Mouse (Mus musculus): ENCODE measurements around the gene N4bp3. TPM values are rescaled to one million over a fixed set of nuclear protein-coding genes. Genes with fewer than 3 reads are reported as not detected.
"Not testable (repeated sequence)": the region's sequence is repeated elsewhere in the genome, so short reads cannot be mapped to it uniquely, and the experiment has no call there.

N4bp3 gene
- polyA plus RNA-seq, 1 experiment, result 19.9 TPM

DNA sequence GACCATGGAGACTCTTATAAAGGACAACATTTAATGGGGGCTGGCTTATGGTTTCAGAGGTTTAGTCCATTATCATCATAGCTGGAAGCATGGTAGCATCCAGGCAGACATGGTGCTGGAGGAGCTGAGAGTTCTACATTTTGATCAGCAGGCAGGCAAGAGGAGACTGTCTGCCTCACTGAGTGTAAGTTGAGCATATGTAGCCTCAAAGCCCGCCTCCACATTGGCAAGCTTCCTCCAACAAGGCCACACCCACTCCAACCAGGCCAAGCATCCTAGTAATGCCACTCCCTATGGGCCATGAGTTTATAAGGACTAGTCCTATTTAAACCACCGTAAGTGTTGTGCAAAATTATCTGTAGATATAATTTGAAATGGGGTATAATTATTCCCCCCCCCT is 20.7 kb upstream of the N4bp3 start:
- Histone ChIP-seq H3K27me3 (ENCODE audit: control insufficient read depth, insufficient read depth, low read length, poor library complexity, severe bottlenecking) (no peaks in the 10 kb centered on the region), H3K4me3 (ENCODE audit: low read depth, low read length) (no peak overlapping the region), H3K27ac (ENCODE audit: insufficient read depth, low read length) (no peak overlapping the region), H3K9me3 (replicated peaks; ENCODE audit: control insufficient read depth, insufficient read depth, low read length, poor library complexity, severe bottlenecking) (peaks cover 2% of the 10 kb centered on the region; the same call in 1 of the 2 replicates), H3K9ac (ENCODE audit: low read depth, poor library complexity, severe bottlenecking) (no peak overlapping the region), H3K36me3 (ENCODE audit: control insufficient read depth, insufficient read depth, low read length, poor library complexity, severe bottlenecking) (no peaks in the 10 kb centered on the region), H3K4me1 (ENCODE audit: control insufficient read depth, insufficient read depth, low read length) (no peaks in the 10 kb centered on the region)
- TF ChIP-seq POLR2A (IDR thresholded peaks at IDR 0.05; ENCODE audit: insufficient read depth, low read length) (no peak), EP300 (IDR thresholded peaks at IDR 0.05; ENCODE audit: insufficient read depth, low read depth, low read length) (no peak), CTCF (IDR thresholded peaks at IDR 0.05; ENCODE audit: low read depth, low read length) (no peak)

- TF ChIP-seq POLR2A (IDR thresholded peaks at IDR 0.05; ENCODE audit: insufficient read depth, low read length) (no peak), EP300 (IDR thresholded peaks at IDR 0.05; ENCODE audit: insufficient read depth, low read depth, low read length) (no peak), CTCF (IDR thresholded peaks at IDR 0.05; ENCODE audit: low read depth, low read length) (no peak)
- H3K27me3 ChIP-seq (ENCODE audit: control insufficient read depth, insufficient read depth, low read length, poor library complexity, severe bottlenecking), result no peaks in the 10 kb centered on the region
- H3K4me1 ChIP-seq (ENCODE audit: control insufficient read depth, insufficient read depth, low read length), result no peaks in the 10 kb centered on the region
- H3K9ac ChIP-seq (ENCODE audit: low read depth, poor library complexity, severe bottlenecking), result no peak overlapping the region
- no peak overlapping the region for H3K27ac ChIP-seq (ENCODE audit: insufficient read depth, low read length)
- H3K4me3 ChIP-seq (ENCODE audit: low read depth, low read length), result no peak overlapping the region
- no peaks in the 10 kb centered on the region for H3K36me3 ChIP-seq (ENCODE audit: control insufficient read depth, insufficient read depth, low read length, poor library complexity, severe bottlenecking)
- peaks cover 2% of the 10 kb centered on the region; the same call in 1 of the 2 replicates for H3K9me3 ChIP-seq (replicated peaks; ENCODE audit: control insufficient read depth, insufficient read depth, low read length, poor library complexity, severe bottlenecking)
These were observed 20.2 kb upstream of the N4bp3 start for GRCm38 (mm10) chr11:51670846-51671245.

- H3K4me1 ChIP-seq (ENCODE audit: control insufficient read depth, insufficient read depth, low read length); H3K36me3 ChIP-seq (ENCODE audit: control insufficient read depth, insufficient read depth, low read length, poor library complexity, severe bottlenecking); H3K27ac ChIP-seq (ENCODE audit: insufficient read depth, low read length); H3K27me3 ChIP-seq (ENCODE audit: control insufficient read depth, insufficient read depth, low read length, poor library complexity, severe bottlenecking); H3K4me3 ChIP-seq (ENCODE audit: low read depth, low read length); H3K9me3 ChIP-seq (replicated peaks; ENCODE audit: control insufficient read depth, insufficient read depth, low read length, poor library complexity, severe bottlenecking); H3K9ac ChIP-seq (ENCODE audit: low read depth, poor library complexity, severe bottlenecking): not testable (repeated sequence)
These were observed 14.1 kb upstream of the N4bp3 start for GRCm38 (mm10) chr11:51664747-51665146.

DNA sequence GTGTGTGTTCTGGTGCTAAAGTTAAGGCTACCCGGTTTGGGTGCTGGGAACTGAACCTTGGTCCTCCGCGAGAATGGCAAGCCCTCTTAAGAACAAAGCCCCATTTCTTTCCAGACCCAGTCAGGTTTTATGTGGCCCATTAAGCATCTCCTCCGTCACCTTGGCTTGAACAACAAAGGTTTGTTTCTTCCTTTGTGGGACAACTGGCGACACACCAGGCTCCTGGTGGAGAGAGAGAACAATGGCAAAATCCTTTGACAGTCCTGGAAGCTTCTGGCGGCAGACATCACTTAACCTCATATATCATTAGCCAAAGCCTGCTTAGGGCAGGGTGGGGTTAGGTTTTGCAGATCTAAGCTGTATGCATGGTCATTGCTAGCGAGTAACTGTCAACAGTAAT is 12.0 kb upstream of the N4bp3 start:
- no peaks in the 10 kb centered on the region for H3K4me1 ChIP-seq (ENCODE audit: control insufficient read depth, insufficient read depth, low read length)
- TF ChIP-seq CTCF (IDR thresholded peaks at IDR 0.05; ENCODE audit: low read depth, low read length) (no peak), POLR2A (IDR thresholded peaks at IDR 0.05; ENCODE audit: insufficient read depth, low read length) (no peak), EP300 (IDR thresholded peaks at IDR 0.05; ENCODE audit: insufficient read depth, low read depth, low read length) (no peak)
- no peak overlapping the region for H3K9ac ChIP-seq (ENCODE audit: low read depth, poor library complexity, severe bottlenecking)
- no peak overlapping the region for H3K27ac ChIP-seq (ENCODE audit: insufficient read depth, low read length)
- no peaks in the 10 kb centered on the region for H3K27me3 ChIP-seq (ENCODE audit: control insufficient read depth, insufficient read depth, low read length, poor library complexity, severe bottlenecking)
- H3K36me3 ChIP-seq (ENCODE audit: control insufficient read depth, insufficient read depth, low read length, poor library complexity, severe bottlenecking), result no peaks in the 10 kb centered on the region
- H3K9me3 ChIP-seq (replicated peaks; ENCODE audit: control insufficient read depth, insufficient read depth, low read length, poor library complexity, severe bottlenecking), result 0 out of 2 replicates have a peak, but pooled peaks cover 2% of the 10 kb centered on the region
- H3K4me3 ChIP-seq (ENCODE audit: low read depth, low read length), result no peak overlapping the region

DNA sequence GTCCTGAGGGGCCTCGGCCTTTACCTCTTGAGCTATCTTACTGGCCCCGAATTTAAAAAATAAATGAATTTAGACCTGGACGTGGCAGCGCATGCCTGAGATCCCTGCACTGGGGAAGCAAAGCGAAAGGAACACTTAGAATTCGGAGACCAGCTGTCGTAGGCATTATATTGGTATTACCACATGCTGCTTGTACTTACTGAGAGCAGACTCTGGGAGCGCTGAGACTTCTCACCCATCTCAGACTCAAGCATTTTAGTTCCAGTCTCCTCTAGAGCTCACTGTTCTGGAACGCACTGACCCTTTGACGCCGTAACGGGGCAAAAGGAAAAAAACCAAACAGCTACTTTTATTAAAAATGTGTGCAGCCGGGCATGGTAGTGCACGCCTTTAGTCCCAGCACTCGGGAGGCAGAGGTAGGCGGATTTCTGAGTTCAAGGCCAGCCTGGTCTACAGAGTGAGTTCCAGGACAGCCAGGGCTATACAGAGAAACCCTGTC is 11.3 kb upstream of the N4bp3 start:
- Histone ChIP-seq H3K4me1 (ENCODE audit: control insufficient read depth, insufficient read depth, low read length) (no peaks in the 10 kb centered on the region), H3K27me3 (ENCODE audit: control insufficient read depth, insufficient read depth, low read length, poor library complexity, severe bottlenecking) (no peaks in the 10 kb centered on the region)

DNA sequence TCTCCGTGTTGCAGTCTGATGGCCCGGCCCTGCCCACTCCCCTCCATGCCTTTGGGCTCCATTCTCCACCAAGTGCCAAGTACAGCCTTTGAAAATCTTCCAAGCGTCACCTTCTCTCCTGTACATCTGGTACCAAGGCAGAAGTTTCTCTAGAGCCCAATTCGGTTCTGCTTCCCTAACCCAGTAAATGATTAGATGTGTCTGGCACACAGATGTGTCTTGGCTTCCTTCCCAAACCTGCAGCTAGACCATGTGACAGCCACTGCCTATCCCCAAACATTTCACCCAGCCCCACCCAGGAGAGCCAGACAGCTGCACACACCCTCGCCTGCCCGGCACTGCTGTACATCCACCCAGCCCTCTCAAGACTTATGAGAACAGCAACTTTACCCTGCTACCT is 8.1 kb upstream of the N4bp3 start:
- H3K4me1 ChIP-seq (ENCODE audit: control insufficient read depth, insufficient read depth, low read length), result no peaks in the 10 kb centered on the region
- H3K36me3 ChIP-seq (ENCODE audit: control insufficient read depth, insufficient read depth, low read length, poor library complexity, severe bottlenecking), result peaks cover 33% of the 10 kb centered on the region
- TF ChIP-seq POLR2A (IDR thresholded peaks at IDR 0.05; ENCODE audit: insufficient read depth, low read length) (no peak), CTCF (IDR thresholded peaks at IDR 0.05; ENCODE audit: low read depth, low read length) (no peak), EP300 (IDR thresholded peaks at IDR 0.05; ENCODE audit: insufficient read depth, low read depth, low read length) (no peak)
- H3K27me3 ChIP-seq (ENCODE audit: control insufficient read depth, insufficient read depth, low read length, poor library complexity, severe bottlenecking), result no peaks in the 10 kb centered on the region
- H3K9ac ChIP-seq (ENCODE audit: low read depth, poor library complexity, severe bottlenecking), result no peak overlapping the region
- H3K27ac ChIP-seq (ENCODE audit: insufficient read depth, low read length), result peak overlapping the region; percentile 41
- no peak overlapping the region for H3K4me3 ChIP-seq (ENCODE audit: low read depth, low read length)
- no peaks in the 10 kb centered on the region for H3K9me3 ChIP-seq (replicated peaks; ENCODE audit: control insufficient read depth, insufficient read depth, low read length, poor library complexity, severe bottlenecking)

More for the DNA sequence above, 11.3 kb upstream of the N4bp3 start:
- H3K9me3 ChIP-seq (replicated peaks; ENCODE audit: control insufficient read depth, insufficient read depth, low read length, poor library complexity, severe bottlenecking), result 0 out of 2 replicates have a peak, but pooled peaks cover 2% of the 10 kb centered on the region
- no peak overlapping the region for H3K9ac ChIP-seq (ENCODE audit: low read depth, poor library complexity, severe bottlenecking)
- no peak for TF ChIP-seq POLR2A (IDR thresholded peaks at IDR 0.05; ENCODE audit: insufficient read depth, low read length)
- no peak for TF ChIP-seq CTCF (IDR thresholded peaks at IDR 0.05; ENCODE audit: low read depth, low read length)
- no peak for TF ChIP-seq EP300 (IDR thresholded peaks at IDR 0.05; ENCODE audit: insufficient read depth, low read depth, low read length)
- H3K36me3 ChIP-seq (ENCODE audit: control insufficient read depth, insufficient read depth, low read length, poor library complexity, severe bottlenecking), result peaks cover 4% of the 10 kb centered on the region
- H3K27ac ChIP-seq (ENCODE audit: insufficient read depth, low read length), result no peak overlapping the region
- no peak overlapping the region for H3K4me3 ChIP-seq (ENCODE audit: low read depth, low read length)
